Mouse (Mus musculus): Measurements from ENCODE around the gene Trh. TPM values are rescaled to one million over a fixed set of nuclear protein-coding genes. Genes with fewer than 3 reads are reported as not detected.

Trh gene
- polyA plus RNA-seq (2015; fragmentation: Nextera tagmentation; extraction: Ambion mirVana): 0.11 and 0.17 TPM in 2 replicates

- Histone ChIP-seq H3K4me2 (ENCODE audit: low read depth, low read length) (peak within 1 kb of the TSS; percentile 55), H3K36me3 (ENCODE audit: control insufficient read depth, insufficient read depth) (no peaks in the 10 kb centered on the region), H3K9ac (ENCODE audit: low read length) (0 out of 2 replicates have a peak within 1 kb of the TSS, but pooled peaks have one; percentile 24), H3K9me3 (replicated peaks; ENCODE audit: control insufficient read depth, low read length) (no peaks in the 10 kb centered on the region), H3K27ac (ENCODE audit: low read length) (no peak within 1 kb of the TSS), H3K4me3 (ENCODE audit: low read length) (peak within 1 kb of the TSS; percentile 41), H3K4me1 (ENCODE audit: control insufficient read depth, insufficient read depth, low read length) (no peaks in the 10 kb centered on the region; the same call in 1 of the 2 replicates), H3K27me3 (ENCODE audit: control insufficient read depth, insufficient read depth, low read length) (peaks cover 35% of the 10 kb centered on the region)
- WGBS: 1% methylated on average over 31 of the region's 31 CpGs
- ATAC-seq (replicated peaks; ENCODE audit: extremely low read depth, insufficient read depth, low FRiP score): no peak
Measured at GRCm38 (mm10) chr6:92244591-92244990, at the start of gene Trh. TSS of gene Trh (minus strand) at chr6:92244650.

GRCm38 (mm10) chr6:92290826-92291225, 46.4 kb upstream of the Trh start:
- WGBS: 66% methylated on average over 3 of the region's 3 CpGs

DNA sequence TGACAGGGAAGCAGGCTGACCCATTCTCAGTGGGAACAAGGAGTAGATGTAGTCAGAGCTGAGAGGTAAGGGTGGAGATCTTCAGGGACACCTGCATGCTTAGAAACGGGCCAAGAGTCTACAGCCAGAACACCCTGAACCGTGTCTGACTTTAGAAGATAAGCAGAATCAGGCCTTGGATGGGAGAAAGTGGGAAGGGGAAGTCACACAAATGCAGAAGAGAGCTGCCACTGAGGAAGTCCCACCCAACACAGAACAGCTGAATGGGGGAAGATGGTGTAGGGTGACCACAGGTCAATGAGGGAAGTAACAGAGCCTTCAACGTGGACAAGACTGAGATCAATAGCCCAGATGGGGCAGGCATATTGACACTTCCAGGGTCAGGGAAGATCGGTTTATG, 42.4 kb upstream of the Trh start:
- H3K9ac ChIP-seq (ENCODE audit: low read length): no peak overlapping the region
- whole genome bisulfite sequencing: 37% methylated on average over 4 of the region's 4 CpGs
- no peaks in the 10 kb centered on the region for H3K27me3 ChIP-seq (ENCODE audit: control insufficient read depth, insufficient read depth, low read length)
- no peaks in the 10 kb centered on the region for H3K9me3 ChIP-seq (replicated peaks; ENCODE audit: control insufficient read depth, low read length)
- no peaks in the 10 kb centered on the region for H3K4me1 ChIP-seq (ENCODE audit: control insufficient read depth, insufficient read depth, low read length)
- H3K4me2 ChIP-seq (ENCODE audit: low read depth, low read length): no peak overlapping the region
- no peaks in the 10 kb centered on the region for H3K36me3 ChIP-seq (ENCODE audit: control insufficient read depth, insufficient read depth)
- no peak for ATAC-seq (replicated peaks; ENCODE audit: extremely low read depth, insufficient read depth, low FRiP score)
- no peak overlapping the region for H3K27ac ChIP-seq (ENCODE audit: low read length)
- H3K4me3 ChIP-seq (ENCODE audit: low read length): no peak overlapping the region

More at GRCm38 (mm10) chr6:92290826-92291225, 46.4 kb upstream of the Trh start:
- Histone ChIP-seq H3K4me1 (ENCODE audit: control insufficient read depth, insufficient read depth, low read length) (no peaks in the 10 kb centered on the region), H3K36me3 (ENCODE audit: control insufficient read depth, insufficient read depth) (no peaks in the 10 kb centered on the region), H3K4me3 (ENCODE audit: low read length) (no peak overlapping the region), H3K9me3 (replicated peaks; ENCODE audit: control insufficient read depth, low read length) (no peaks in the 10 kb centered on the region), H3K27me3 (ENCODE audit: control insufficient read depth, insufficient read depth, low read length) (no peaks in the 10 kb centered on the region), H3K27ac (ENCODE audit: low read length) (no peak overlapping the region), H3K9ac (ENCODE audit: low read length) (no peak overlapping the region), H3K4me2 (ENCODE audit: low read depth, low read length) (no peak overlapping the region)
- no peak for ATAC-seq (replicated peaks; ENCODE audit: extremely low read depth, insufficient read depth, low FRiP score)

DNA sequence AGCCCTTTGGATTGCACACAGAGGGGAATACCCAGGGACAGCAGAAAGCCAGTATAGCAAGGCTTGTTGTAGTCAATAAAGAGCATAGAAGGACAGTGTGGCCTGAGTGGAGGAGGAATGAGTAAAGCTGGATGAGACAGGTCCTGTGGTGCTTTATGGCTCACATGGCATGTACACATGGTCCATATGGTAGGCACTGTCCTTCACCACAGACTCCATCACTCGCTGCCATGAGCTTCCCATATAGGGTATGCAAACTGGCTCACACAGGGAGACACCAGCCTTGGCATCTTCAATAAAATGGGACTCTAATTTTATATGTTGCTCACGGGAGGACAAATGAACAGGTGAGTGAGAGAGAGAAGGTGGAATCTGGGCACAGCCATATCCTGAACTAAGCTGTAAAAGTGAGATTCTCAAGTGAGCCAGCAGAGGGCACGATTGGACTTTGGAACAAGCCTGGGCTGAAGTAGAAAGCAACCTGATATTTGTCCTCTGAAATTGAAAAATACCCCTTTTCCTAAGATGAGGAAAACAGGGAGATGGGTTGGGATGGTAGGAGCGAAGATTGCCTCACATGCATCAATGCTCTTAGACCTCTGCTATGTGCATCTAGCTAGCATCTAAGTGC, 41.9 kb upstream of the Trh start:
- ATAC-seq (replicated peaks; ENCODE audit: extremely low read depth, insufficient read depth, low FRiP score): no peak
- 28% methylated on average over 4 of the region's 4 CpGs for WGBS
- H3K4me3 ChIP-seq (ENCODE audit: low read length): no peak overlapping the region
- no peaks in the 10 kb centered on the region for H3K4me1 ChIP-seq (ENCODE audit: control insufficient read depth, insufficient read depth, low read length)
- H3K27me3 ChIP-seq (ENCODE audit: control insufficient read depth, insufficient read depth, low read length): no peaks in the 10 kb centered on the region
- H3K9me3 ChIP-seq (replicated peaks; ENCODE audit: control insufficient read depth, low read length): no peaks in the 10 kb centered on the region
- no peak overlapping the region for H3K27ac ChIP-seq (ENCODE audit: low read length)
- H3K36me3 ChIP-seq (ENCODE audit: control insufficient read depth, insufficient read depth): no peaks in the 10 kb centered on the region
- H3K9ac ChIP-seq (ENCODE audit: low read length): no peak overlapping the region
- no peak overlapping the region for H3K4me2 ChIP-seq (ENCODE audit: low read depth, low read length)

- Histone ChIP-seq H3K9ac (ENCODE audit: low read length) (no peak overlapping the region), H3K4me2 (ENCODE audit: low read depth, low read length) (no peak overlapping the region), H3K9me3 (replicated peaks; ENCODE audit: control insufficient read depth, low read length) (no peaks in the 10 kb centered on the region), H3K4me3 (ENCODE audit: low read length) (no peak overlapping the region), H3K4me1 (ENCODE audit: control insufficient read depth, insufficient read depth, low read length) (no peaks in the 10 kb centered on the region), H3K36me3 (ENCODE audit: control insufficient read depth, insufficient read depth) (no peaks in the 10 kb centered on the region), H3K27ac (ENCODE audit: low read length) (no peak overlapping the region), H3K27me3 (ENCODE audit: control insufficient read depth, insufficient read depth, low read length) (no peaks in the 10 kb centered on the region)
- 66% methylated on average over 4 of the region's 4 CpGs for WGBS
- ATAC-seq (replicated peaks; ENCODE audit: extremely low read depth, insufficient read depth, low FRiP score): no peak
Measured at GRCm38 (mm10) chr6:92285559-92285958, 41.1 kb upstream of the Trh start.

DNA sequence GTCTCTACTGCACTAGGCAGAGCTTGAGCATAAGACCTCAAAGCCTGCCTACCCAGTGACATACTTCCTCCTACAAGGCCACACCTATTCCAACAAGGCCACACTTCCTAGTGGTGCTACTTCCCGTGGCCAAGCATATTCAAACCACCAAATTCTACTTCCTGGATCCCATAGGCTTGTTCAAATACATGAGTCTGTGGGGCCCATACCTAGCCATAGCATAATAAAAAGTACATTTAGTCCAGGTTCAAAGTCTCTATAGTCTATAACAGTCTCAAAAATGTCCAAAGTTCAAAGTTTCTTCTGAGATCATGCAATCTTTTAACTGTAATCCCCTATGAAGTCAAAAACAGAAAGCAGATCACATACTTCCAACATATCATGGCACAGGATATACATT, 32.7 kb upstream of the Trh start:
- H3K36me3 ChIP-seq (ENCODE audit: control insufficient read depth, insufficient read depth): no peaks in the 10 kb centered on the region
- H3K4me2 ChIP-seq (ENCODE audit: low read depth, low read length): no peak overlapping the region
- no peak overlapping the region for H3K4me3 ChIP-seq (ENCODE audit: low read length)
- WGBS: 52% methylated on average over 1 of the region's 1 CpGs
- H3K9ac ChIP-seq (ENCODE audit: low read length): no peak overlapping the region
- no peaks in the 10 kb centered on the region for H3K4me1 ChIP-seq (ENCODE audit: control insufficient read depth, insufficient read depth, low read length)
- no peak for ATAC-seq (replicated peaks; ENCODE audit: extremely low read depth, insufficient read depth, low FRiP score)
- no peak overlapping the region for H3K27ac ChIP-seq (ENCODE audit: low read length)
- no peaks in the 10 kb centered on the region for H3K9me3 ChIP-seq (replicated peaks; ENCODE audit: control insufficient read depth, low read length)
- H3K27me3 ChIP-seq (ENCODE audit: control insufficient read depth, insufficient read depth, low read length): no peaks in the 10 kb centered on the region

- Histone ChIP-seq H3K36me3 (ENCODE audit: control insufficient read depth, insufficient read depth) (no peaks in the 10 kb centered on the region), H3K27me3 (ENCODE audit: control insufficient read depth, insufficient read depth, low read length) (peaks cover 2% of the 10 kb centered on the region; the same call in 1 of the 2 replicates), H3K9me3 (replicated peaks; ENCODE audit: control insufficient read depth, low read length) (no peaks in the 10 kb centered on the region), H3K4me2 (ENCODE audit: low read depth, low read length) (no peak overlapping the region), H3K4me3 (ENCODE audit: low read length) (no peak overlapping the region), H3K9ac (ENCODE audit: low read length) (no peak overlapping the region), H3K27ac (ENCODE audit: low read length) (no peak overlapping the region), H3K4me1 (ENCODE audit: control insufficient read depth, insufficient read depth, low read length) (no peaks in the 10 kb centered on the region)
- no peak for ATAC-seq (replicated peaks; ENCODE audit: extremely low read depth, insufficient read depth, low FRiP score)
- 60% methylated on average over 6 of the region's 6 CpGs for WGBS
Measured at GRCm38 (mm10) chr6:92273652-92274322, 29.3 kb upstream of the Trh start.

GRCm38 (mm10) chr6:92272601-92273000, 28.2 kb upstream of the Trh start:
- Histone ChIP-seq H3K4me1 (ENCODE audit: control insufficient read depth, insufficient read depth, low read length) (no peaks in the 10 kb centered on the region), H3K9ac (ENCODE audit: low read length) (no peak overlapping the region), H3K27me3 (ENCODE audit: control insufficient read depth, insufficient read depth, low read length) (peaks cover 2% of the 10 kb centered on the region; the same call in 1 of the 2 replicates), H3K9me3 (replicated peaks; ENCODE audit: control insufficient read depth, low read length) (no peaks in the 10 kb centered on the region), H3K4me3 (ENCODE audit: low read length) (no peak overlapping the region), H3K27ac (ENCODE audit: low read length) (no peak overlapping the region), H3K36me3 (ENCODE audit: control insufficient read depth, insufficient read depth) (no peaks in the 10 kb centered on the region), H3K4me2 (ENCODE audit: low read depth, low read length) (no peak overlapping the region)
- ATAC-seq (replicated peaks; ENCODE audit: extremely low read depth, insufficient read depth, low FRiP score): no peak
- WGBS: 68% methylated on average over 3 of the region's 3 CpGs

DNA sequence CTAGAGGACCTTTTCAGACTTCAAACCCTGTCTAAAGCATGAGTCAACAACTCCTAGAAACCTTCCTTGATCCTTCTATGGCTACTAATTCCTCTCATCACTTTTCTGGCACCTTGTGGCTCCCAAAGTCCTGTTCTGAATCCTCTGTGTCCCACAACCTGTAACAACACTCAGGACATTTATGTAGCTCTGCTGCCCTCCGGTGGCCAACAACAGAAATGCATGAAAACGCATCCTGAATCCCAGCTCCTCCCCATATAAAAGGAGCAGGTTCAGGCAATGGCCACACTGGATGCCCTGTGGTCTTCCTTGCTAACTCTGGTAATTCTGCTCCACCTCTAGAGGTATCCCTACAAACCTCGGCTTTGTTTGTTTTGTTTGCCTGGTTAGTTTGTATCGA, 24.6 kb upstream of the Trh start:
- Histone ChIP-seq H3K36me3 (ENCODE audit: control insufficient read depth, insufficient read depth) (no peaks in the 10 kb centered on the region), H3K4me1 (ENCODE audit: control insufficient read depth, insufficient read depth, low read length) (no peaks in the 10 kb centered on the region), H3K27ac (ENCODE audit: low read length) (no peak overlapping the region), H3K9ac (ENCODE audit: low read length) (no peak overlapping the region), H3K9me3 (replicated peaks; ENCODE audit: control insufficient read depth, low read length) (no peaks in the 10 kb centered on the region), H3K27me3 (ENCODE audit: control insufficient read depth, insufficient read depth, low read length) (peaks cover 2% of the 10 kb centered on the region; the same call in 1 of the 2 replicates), H3K4me3 (ENCODE audit: low read length) (no peak overlapping the region), H3K4me2 (ENCODE audit: low read depth, low read length) (no peak overlapping the region)
- 8% methylated on average over 4 of the region's 4 CpGs for WGBS
- ATAC-seq (replicated peaks; ENCODE audit: extremely low read depth, insufficient read depth, low FRiP score): no peak
